Mouse (Mus musculus) kidney, embryonic 15.5 days (tissue): Measurements from ENCODE around the gene Rapgef2. TPM values are rescaled to one million over a fixed set of nuclear protein-coding genes. Genes with fewer than 3 reads are reported as not detected.
A peak's percentile ranks its signal among the peaks of the same experiment; 100 is the strongest.

Source experiments
- ATAC-seq: fragments of 200-750 bp; cut with Nextera tagmentation; replicated peaks from 2 replicates; pipeline ENCODE4 v1.8.0; 2017; ENCODE audit warnings: moderate TSS enrichment; ENCODE audit not compliant: low FRiP score
- H3K27ac ChIP-seq: fragments of 300-500 bp; sonication (generic); 2 replicates; pipeline ENCODE4 v1.5.1; 2015; ENCODE audit warnings: mild to moderate bottlenecking, inconsistent platforms
- H3K27me3 ChIP-seq: fragments of 300-500 bp; sonication (generic); 2 replicates; pipeline ENCODE4 v1.6.1; 2015; ENCODE audit warnings: inconsistent platforms
- H3K36me3 ChIP-seq: fragments of 300-500 bp; sonication (generic); 2 replicates; pipeline ENCODE4 v1.6.1; 2015; ENCODE audit warnings: inconsistent platforms
- H3K4me1 ChIP-seq: fragments of 300-500 bp; sonication (generic); 2 replicates; pipeline ENCODE4 v1.6.1; 2015; ENCODE audit warnings: inconsistent platforms
- H3K4me2 ChIP-seq: fragments of 300-500 bp; sonication (generic); 2 replicates; pipeline ENCODE4 v1.6.1; 2015; ENCODE audit warnings: moderate library complexity, mild to moderate bottlenecking, inconsistent platforms
- H3K4me3 ChIP-seq: fragments of 300-500 bp; sonication (generic); replicated peaks from 2 replicates; pipeline ENCODE4 v1.5.1; 2015; ENCODE audit warnings: mild to moderate bottlenecking, inconsistent platforms
- H3K9ac ChIP-seq: fragments of 300-500 bp; sonication (generic); 2 replicates; pipeline ENCODE4 v1.6.1; 2015; ENCODE audit warnings: mild to moderate bottlenecking, inconsistent platforms
- H3K9me3 ChIP-seq: fragments of 300-500 bp; sonication (generic); replicated peaks from 2 replicates; pipeline ENCODE4 v1.6.1; 2016; ENCODE audit warnings: inconsistent platforms
- WGBS: fragments of 180-500 bp; shearing (Covaris S2); methylation state at CpG from one replicate; pipeline ENCODE4 v1.1.7; 2015; ENCODE audit warnings: mixed read lengths; 5-methylcytosine and 5-hydroxymethylcytosine counted together
- polyA plus RNA-seq: library from polyadenylated mRNA; unstranded; fragments of >200 nt; fragmentation: Nextera tagmentation; extraction: Ambion mirVana; gene quantifications from 2 replicates; pipeline ENCODE4 v1.2.1, GENCODE M21; 2015

Gene Rapgef2
- polyA plus RNA-seq, 1 experiment from 2014 or later: 5.4 TPM

DNA sequence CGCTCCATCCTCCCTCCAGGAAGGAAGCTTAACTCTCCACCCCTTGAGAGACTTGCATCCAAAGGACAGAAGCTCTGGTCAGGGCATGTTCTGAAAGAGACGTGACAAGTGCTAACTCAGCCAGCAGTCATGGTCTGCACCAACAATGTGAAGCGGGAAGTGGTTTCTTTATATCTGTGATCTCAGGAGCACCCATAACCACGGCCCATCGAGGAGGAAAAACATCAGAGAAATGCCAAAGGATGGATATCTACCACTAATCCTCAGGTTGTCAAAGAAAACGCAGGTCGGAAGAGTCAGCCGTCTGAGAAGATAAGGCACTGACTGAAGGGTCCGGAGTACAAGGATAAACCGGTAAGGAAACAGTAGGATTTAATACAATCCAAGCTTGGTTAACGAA is 38.1 kb downstream of the Rapgef2 start:
- Histone ChIP-seq H3K4me2 (no peak overlapping the region), H3K4me3 (no peak overlapping the region), H3K9me3 (no peaks in the 10 kb centered on the region; the same call in 1 of the 2 replicates), H3K27ac (no peak overlapping the region), H3K27me3 (no peaks in the 10 kb centered on the region), H3K4me1 (peaks cover 39% of the 10 kb centered on the region), H3K9ac (no peak overlapping the region), H3K36me3 (no peaks in the 10 kb centered on the region)
- 85% methylated on average over 11 of the region's 11 CpGs for WGBS
- no peak for ATAC-seq

DNA sequence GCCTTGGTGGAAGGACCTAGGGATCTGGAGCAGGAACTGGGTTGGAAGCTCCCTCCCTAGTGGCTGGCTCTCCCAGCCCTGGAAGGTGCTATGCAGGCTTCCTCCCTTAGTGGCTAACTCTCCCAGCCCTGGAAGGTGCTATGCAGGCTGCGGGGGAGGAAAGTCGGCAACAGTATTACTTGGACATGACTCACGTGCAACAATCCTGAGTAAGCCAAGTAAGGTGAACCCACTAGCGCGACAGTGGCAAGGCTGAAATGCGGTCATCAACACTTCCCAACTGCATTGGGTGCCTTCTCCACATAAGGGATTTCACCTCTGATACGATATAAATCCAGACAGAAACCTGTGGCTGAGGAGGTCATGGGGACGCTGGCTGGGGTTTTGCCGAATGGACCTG is 42.0 kb downstream of the Rapgef2 start:
- Histone ChIP-seq H3K4me1 (peaks cover 35% of the 10 kb centered on the region), H3K9ac (no peak overlapping the region), H3K4me3 (no peak overlapping the region), H3K4me2 (no peak overlapping the region), H3K36me3 (no peaks in the 10 kb centered on the region), H3K27ac (no peak overlapping the region), H3K27me3 (no peaks in the 10 kb centered on the region), H3K9me3 (no peaks in the 10 kb centered on the region)
- WGBS: 62% methylated on average over 9 of the region's 9 CpGs
- 0 out of 2 replicates have a peak, but pooled peaks have one; percentile 34 for ATAC-seq

DNA sequence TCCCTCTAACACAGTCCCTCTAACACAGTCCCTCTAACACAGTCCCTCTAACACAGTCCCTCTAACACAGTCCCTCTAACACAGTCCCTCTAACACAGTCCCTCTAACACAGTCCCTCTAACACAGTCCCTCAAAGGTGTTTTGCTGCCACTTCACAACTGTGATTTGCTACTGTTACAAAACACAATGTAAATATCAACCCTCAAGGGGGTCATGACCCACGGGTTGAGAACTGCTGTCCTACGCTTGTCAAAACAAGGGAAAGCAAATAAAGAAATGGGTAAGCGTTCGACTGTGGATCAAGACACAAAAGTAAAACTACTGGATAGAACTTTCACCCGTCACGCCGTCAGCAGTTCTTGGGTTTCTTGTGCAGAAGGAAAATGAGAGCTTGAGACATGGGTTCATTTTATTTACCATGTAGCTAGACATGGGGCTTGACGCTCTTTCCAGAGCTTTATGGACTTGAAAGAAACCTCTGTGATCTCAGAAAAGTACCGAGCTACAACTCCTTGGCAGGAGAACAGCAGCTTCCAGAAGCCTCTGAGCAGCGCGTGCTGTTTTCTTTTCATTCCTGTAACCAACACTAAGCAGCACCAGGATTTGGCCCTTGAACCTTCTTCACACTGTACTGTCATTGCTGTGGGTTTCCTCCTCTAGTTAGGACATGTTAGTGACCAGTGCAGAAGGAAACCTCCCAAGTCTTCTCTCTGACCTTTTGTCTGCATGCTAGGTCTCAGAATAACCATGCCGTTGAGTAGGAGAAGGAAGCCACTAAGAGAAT is 43.2 kb downstream of the Rapgef2 start:
- Histone ChIP-seq H3K9me3 (no peaks in the 10 kb centered on the region), H3K9ac (no peak overlapping the region), H3K4me3 (no peak overlapping the region), H3K27me3 (no peaks in the 10 kb centered on the region), H3K4me2 (no peak overlapping the region), H3K4me1 (peaks cover 39% of the 10 kb centered on the region), H3K27ac (no peak overlapping the region), H3K36me3 (no peaks in the 10 kb centered on the region)
- 37% methylated on average over 12 of the region's 12 CpGs for WGBS
- ATAC-seq: no peak

DNA sequence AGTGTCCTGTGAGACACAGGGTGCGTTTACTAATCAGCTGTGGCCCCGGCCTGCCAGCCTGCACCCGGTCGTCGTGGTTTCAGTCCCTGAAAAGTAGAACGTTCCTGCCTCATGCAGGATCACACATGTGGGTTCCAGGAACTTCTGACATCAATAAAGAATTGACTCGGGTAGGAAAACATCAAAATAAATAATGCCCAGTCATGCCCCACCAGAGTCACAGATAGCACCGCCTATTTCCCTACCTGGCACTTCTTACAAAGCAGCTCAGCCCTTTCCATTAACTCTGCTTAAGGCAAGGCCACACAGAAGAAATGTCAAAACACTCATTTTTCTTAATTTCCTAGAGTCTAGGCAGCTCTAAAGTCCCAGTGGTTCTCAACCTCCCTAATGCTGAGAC is 44.0 kb downstream of the Rapgef2 start:
- Histone ChIP-seq H3K27me3 (no peaks in the 10 kb centered on the region), H3K4me3 (no peak overlapping the region), H3K36me3 (no peaks in the 10 kb centered on the region), H3K27ac (no peak overlapping the region), H3K9ac (no peak overlapping the region), H3K9me3 (no peaks in the 10 kb centered on the region), H3K4me1 (peaks cover 32% of the 10 kb centered on the region), H3K4me2 (no peak overlapping the region)
- ATAC-seq: no peak
- WGBS: 62% methylated on average over 8 of the region's 8 CpGs

GRCm38 (mm10) chr3:79239066-79239462 is 47.3 kb downstream of the Rapgef2 start:
- ATAC-seq: no peak
- Histone ChIP-seq H3K27ac (no peak overlapping the region), H3K9me3 (no peaks in the 10 kb centered on the region), H3K4me1 (peaks cover 18% of the 10 kb centered on the region), H3K36me3 (no peaks in the 10 kb centered on the region), H3K9ac (no peak overlapping the region), H3K27me3 (no peaks in the 10 kb centered on the region), H3K4me3 (no peak overlapping the region), H3K4me2 (no peak overlapping the region)
- 87% methylated on average over 6 of the region's 6 CpGs for WGBS

DNA sequence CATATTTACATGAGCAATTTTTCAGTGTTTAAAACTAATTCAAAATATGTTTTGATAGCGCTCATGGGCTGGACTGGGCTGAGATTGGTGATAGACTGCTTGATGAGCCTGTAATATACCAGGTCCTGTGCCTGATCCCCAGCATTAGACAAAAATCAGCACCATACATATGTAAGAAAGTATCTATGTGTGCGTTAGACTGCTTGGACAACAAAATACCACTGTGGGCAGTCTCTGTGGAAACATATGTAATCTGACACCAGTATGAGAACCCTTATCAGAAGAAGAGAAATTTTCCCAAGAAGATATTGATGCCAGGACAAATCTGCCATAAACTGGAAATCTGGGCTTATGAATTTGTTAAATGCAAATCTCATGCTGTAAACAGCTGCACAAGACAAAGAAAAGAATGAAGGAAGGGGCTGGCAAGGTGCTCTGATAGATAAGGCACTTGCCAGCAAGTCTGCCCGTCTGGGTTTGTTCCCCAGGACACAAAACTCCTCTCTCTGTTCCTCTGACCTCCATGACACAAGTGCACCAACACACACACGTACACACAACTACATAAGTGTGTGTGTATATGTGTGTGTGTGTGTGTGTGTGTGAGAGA is 47.8 kb downstream of the Rapgef2 start:
- Histone ChIP-seq H3K4me2 (no peak overlapping the region), H3K4me1 (peaks cover 15% of the 10 kb centered on the region), H3K9me3 (no peaks in the 10 kb centered on the region), H3K27me3 (no peaks in the 10 kb centered on the region), H3K27ac (no peak overlapping the region), H3K9ac (no peak overlapping the region), H3K36me3 (no peaks in the 10 kb centered on the region), H3K4me3 (no peak overlapping the region)
- 64% methylated on average over 4 of the region's 4 CpGs for WGBS
- no peak for ATAC-seq

DNA sequence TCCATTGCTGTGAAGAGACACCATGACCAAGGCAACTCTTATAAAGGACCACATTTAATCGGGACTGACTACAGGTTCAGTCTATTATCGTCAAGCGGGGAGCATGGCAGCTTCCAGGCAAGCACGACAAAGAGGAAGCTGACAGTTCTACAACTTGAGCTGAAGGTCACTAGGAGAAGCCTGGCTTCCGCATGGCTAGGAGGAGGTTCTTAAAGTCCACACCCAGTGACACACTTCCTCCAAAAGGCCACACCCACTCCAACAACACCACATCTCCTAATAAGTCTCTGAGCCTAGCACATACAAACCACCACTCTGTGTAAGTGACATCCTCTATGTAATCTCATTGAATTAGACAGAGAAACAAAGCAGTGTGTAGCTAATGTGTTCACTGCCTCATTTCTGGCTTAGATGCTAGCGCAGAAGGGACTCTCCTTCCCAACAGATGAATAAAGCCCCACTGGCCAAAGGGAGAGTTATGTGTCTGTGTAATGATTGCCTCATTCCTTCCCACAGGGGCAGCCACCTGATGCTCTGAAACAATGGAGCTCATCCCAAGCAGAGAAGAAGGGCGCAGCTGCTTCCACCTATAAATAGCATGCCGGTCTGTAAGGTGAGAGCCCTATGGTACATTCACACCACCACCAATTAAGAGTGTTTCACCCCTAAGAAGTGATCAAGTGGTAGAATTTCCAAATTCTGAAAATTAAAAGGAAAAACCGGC is 48.5 kb downstream of the Rapgef2 start:
- Histone ChIP-seq H3K36me3 (no peaks in the 10 kb centered on the region), H3K9ac (no peak overlapping the region), H3K9me3 (no peaks in the 10 kb centered on the region), H3K27ac (no peak overlapping the region), H3K27me3 (no peaks in the 10 kb centered on the region), H3K4me2 (no peak overlapping the region), H3K4me3 (no peak overlapping the region), H3K4me1 (peaks cover 8% of the 10 kb centered on the region)
- no peak for ATAC-seq
- WGBS: 88% methylated on average over 9 of the region's 9 CpGs

DNA sequence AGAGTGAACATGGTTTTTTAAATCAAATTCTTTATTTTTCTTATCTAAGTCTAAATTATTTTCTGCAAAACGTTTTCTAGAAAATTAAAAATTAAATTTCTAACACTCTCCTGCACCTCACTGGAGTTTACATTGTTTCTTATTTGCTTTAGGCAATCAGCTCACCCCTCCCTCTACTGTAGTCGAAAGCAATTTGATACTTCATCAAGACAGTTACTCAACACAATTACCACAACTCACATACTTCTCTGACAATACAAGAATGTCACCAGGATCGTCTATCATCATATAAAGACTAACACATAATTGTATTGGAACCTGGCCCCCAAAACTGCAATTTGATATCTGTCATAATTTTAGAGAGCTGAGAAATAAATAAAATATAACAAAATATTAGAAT is 51.8 kb downstream of the Rapgef2 start:
- H3K27me3 ChIP-seq: no peaks in the 10 kb centered on the region
- H3K9me3 ChIP-seq: no peaks in the 10 kb centered on the region
- H3K36me3 ChIP-seq: no peaks in the 10 kb centered on the region
- WGBS: 60% methylated on average over 3 of the region's 3 CpGs
- no peak overlapping the region for H3K4me2 ChIP-seq
- H3K4me3 ChIP-seq: no peak overlapping the region
- H3K4me1 ChIP-seq: peaks cover 9% of the 10 kb centered on the region; the same call in 1 of the 2 replicates
- H3K9ac ChIP-seq: no peak overlapping the region
- ATAC-seq: no peak
- no peak overlapping the region for H3K27ac ChIP-seq

GRCm38 (mm10) chr3:79233478-79234415 is 52.6 kb downstream of the Rapgef2 start:
- WGBS: 81% methylated on average over 13 of the region's 13 CpGs
- ATAC-seq: no peak
- Histone ChIP-seq H3K9ac (no peak overlapping the region), H3K27me3 (no peaks in the 10 kb centered on the region), H3K4me2 (no peak overlapping the region), H3K9me3 (no peaks in the 10 kb centered on the region), H3K36me3 (no peaks in the 10 kb centered on the region), H3K4me3 (no peak overlapping the region), H3K27ac (no peak overlapping the region), H3K4me1 (peaks cover 8% of the 10 kb centered on the region; the same call in 1 of the 2 replicates)

DNA sequence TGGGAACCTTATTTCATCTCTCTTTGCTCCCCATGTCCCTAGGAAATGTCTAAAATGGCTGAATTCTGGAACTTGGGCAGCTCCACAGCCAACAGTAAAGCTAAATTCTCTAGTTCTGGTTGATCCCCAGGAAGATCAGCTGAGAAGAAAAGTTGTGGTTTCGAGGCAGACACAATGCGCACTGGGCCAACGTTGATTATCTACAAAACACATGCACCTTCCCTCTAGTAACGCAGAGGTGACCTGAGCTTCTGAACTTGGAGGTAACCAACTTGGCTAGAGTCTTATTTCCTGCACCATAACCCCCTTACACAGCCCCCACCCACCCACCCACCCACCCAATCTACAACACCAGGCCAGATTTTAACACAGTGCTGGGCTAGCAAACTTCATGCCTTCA is 55.6 kb downstream of the Rapgef2 start:
- no peaks in the 10 kb centered on the region for H3K36me3 ChIP-seq
- H3K4me3 ChIP-seq: no peak overlapping the region
- ATAC-seq: no peak
- no peaks in the 10 kb centered on the region for H3K9me3 ChIP-seq
- no peak overlapping the region for H3K9ac ChIP-seq
- no peaks in the 10 kb centered on the region for H3K27me3 ChIP-seq
- H3K4me1 ChIP-seq: 0 out of 2 replicates have a peak, but pooled peaks cover 3% of the 10 kb centered on the region
- 95% methylated on average over 4 of the region's 4 CpGs for WGBS
- no peak overlapping the region for H3K27ac ChIP-seq
- no peak overlapping the region for H3K4me2 ChIP-seq

- Histone ChIP-seq H3K4me3 (no peak overlapping the region), H3K4me2 (no peak overlapping the region), H3K9me3 (no peaks in the 10 kb centered on the region), H3K4me1 (peaks cover 4% of the 10 kb centered on the region; the same call in 1 of the 2 replicates), H3K36me3 (no peaks in the 10 kb centered on the region), H3K27me3 (no peaks in the 10 kb centered on the region), H3K9ac (no peak overlapping the region), H3K27ac (no peak overlapping the region)
- WGBS: 68% methylated on average over 6 of the region's 6 CpGs
- no peak for ATAC-seq
Measured at GRCm38 (mm10) chr3:79229546-79229945, 56.8 kb downstream of the Rapgef2 start.
